Mouse (Mus musculus): ENCODE data around the gene Wnt6.

DNA sequence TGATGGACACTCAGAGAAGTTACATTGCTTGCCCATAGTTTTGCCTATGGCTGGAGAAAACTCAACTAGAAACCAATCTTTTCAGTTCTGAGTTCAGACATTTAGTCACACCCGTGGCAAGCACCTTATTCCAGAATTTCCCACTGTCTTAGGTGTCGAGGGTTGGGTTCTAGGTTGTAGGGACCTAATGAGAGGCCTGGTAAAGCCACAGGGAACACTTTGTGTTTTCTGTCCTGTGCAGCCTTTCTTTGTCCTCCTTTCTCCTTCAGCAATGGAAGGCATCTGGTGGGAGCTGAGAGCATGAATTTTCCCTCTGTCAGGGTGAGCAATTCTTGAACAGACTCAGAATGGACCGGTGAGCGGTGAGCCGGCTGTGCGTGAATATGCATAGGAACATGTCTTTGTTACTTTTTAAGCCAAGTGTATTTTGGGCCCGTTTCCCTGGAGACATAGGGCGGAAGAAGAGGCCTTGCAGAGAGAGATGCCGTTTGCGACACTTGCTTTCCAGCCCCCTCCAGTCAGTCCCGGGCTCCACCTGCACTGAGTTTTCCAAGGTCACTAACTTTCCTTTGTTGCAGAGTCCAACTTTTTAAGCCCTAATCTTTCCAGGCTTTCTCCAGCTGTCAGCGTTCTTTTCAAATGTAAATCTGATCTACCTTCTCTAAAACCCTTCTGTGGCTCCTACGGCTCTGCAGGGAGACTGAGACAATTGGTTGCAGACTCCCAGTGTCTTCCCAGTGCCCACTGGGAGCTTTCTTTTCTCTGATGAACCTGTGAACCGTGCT, 53.0 kb downstream of the Wnt6 start:
- TF ChIP-seq POLR2A (IDR thresholded peaks at IDR 0.05; ENCODE audit: borderline replicate concordance, control insufficient read depth, low read depth, low read length) (no peak), CTCF (IDR thresholded peaks at IDR 0.05; ENCODE audit: control insufficient read depth, insufficient read depth, low read length) (no peak)

Data from bone marrow, adult 2 months (tissue).